Mouse (Mus musculus) induced T-regulatory cell, adult 2 months (primary cell): Measurements from ENCODE around the gene Tbc1d14.

Experiments used
- DNase-seq: peaks from one replicate; pipeline ENCODE4 v3.0.0-alpha.2; 2012; ENCODE audit warnings: low read depth

Tbc1d14 gene

DNA sequence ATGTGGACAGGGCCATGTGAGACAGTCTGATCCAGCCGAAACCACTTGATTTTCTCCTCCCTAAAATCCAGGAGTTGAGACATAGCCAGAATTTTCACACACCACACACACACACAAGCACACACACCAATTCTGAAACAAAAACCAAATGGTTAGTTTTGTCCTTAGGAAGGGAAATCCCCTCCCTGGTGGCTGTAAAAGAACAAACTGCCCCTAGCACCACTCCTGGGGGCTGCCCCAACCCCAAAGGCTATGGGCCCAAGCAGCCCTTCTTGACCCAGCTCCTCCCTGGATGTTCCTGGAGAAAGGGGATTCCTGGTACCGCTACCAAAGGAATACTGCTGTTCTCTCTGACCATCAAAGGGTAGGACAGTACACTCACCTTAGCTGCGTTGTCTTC is 16.6 kb downstream of the Tbc1d14 start:
- no peak for DNase-seq

DNA sequence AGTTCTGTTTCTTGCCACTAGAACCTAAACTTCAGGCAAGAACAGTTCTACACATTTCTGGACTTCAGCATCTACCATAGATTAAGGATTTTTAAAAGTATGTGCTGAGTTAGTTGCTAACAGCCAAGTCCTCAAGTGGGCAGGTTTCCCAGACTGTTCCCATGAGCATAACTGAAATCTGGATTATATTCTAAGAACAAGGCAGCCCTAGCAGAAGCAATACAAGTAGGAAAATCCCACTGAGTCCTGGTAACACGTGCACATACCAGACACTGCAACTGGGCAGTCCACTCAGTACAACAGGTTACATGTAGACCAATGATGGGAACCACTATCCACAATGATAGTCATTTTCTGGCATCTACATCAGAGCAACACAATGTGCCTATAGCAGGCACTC is 17.3 kb downstream of the Tbc1d14 start:
- DNase-seq: no peak

DNA sequence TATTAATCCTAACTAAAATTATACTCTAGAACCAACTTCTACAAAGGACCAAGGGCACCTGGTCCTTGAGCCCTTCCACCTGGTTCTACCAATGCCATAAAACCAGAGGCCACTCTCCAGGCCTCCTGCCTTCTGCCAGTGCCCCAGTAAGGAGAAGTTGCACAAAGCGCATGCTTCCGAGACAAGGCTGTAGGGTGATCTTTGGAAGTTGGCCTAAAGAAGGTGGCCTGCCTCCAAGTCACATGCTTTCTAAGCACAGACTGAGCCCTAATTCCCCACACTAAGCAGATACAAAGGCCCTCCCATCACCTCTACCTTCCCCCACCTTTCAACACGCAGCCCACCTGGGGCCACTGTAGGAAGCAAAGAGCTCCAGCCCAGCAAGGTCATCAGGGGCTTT is 17.8 kb downstream of the Tbc1d14 start:
- DNase-seq: no peak

GRCm38 (mm10) chr5:36574147-36574870 is 18.8 kb downstream of the Tbc1d14 start:
- peak; percentile 76 for DNase-seq

GRCm38 (mm10) chr5:36573354-36573753 is 19.7 kb downstream of the Tbc1d14 start:
- DNase-seq: no peak

DNA sequence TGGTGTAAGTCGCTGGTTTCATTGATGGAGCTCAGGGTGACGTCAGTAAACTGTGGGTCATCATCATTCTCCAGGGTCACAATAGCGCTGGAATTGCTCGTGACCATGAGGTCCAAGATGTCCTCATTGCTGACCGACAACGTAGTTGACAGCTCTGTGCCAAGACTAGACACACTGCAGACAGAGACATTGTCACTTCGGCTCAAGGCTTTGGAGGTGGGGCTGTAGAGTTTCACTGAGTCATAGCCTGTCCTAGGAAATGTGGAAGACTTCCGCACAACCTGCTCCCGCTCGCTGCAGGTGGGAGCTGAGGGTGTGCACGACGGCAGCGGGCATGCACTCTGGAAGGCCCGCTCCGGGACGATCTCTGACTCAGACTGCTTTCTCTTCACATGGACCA is 21.7 kb downstream of the Tbc1d14 start:
- no peak for DNase-seq

- DNase-seq: no peak
These were observed 22.4 kb downstream of the Tbc1d14 start for GRCm38 (mm10) chr5:36570546-36571245.

- no peak for DNase-seq
These were observed 23.0 kb downstream of the Tbc1d14 start for GRCm38 (mm10) chr5:36570098-36570497.

DNA sequence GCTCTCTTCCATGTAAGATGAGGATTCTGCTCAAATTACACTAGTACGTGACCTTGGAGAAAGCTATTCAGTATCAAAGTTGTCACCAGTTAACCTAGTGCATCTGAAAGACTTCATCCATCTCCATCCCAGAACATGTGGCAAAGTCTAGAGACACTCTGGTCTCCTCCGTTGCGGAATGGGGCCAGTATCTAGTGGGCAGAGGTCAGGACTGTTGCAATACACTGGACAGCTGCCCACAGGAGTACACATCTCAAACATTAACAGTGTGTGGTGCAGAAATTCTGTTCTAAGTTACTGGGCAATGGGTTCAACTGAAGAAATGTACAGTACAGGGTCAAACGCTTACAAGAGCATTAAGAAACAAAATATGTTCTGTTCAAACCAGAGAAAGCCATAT is 25.0 kb downstream of the Tbc1d14 start:
- no peak for DNase-seq

DNA sequence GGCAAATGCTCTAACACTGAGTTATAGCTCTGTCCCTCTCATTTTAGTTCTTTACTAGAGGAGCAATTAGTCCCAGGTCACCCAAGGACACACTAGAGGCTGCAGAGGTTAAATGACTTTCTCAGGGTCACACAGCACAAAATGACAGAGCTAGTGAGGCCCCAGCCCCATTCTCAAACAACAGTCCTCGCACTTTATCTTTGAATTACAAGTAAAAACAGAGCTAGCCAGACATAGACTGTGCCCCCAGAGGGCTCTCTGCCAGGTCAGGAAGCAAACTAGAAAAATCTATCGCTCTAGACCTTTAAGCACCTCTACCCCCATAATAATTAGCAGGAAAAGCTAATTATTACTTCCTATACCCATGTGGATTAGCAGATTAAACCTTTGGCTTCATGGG is 25.4 kb downstream of the Tbc1d14 start:
- no peak for DNase-seq

DNA sequence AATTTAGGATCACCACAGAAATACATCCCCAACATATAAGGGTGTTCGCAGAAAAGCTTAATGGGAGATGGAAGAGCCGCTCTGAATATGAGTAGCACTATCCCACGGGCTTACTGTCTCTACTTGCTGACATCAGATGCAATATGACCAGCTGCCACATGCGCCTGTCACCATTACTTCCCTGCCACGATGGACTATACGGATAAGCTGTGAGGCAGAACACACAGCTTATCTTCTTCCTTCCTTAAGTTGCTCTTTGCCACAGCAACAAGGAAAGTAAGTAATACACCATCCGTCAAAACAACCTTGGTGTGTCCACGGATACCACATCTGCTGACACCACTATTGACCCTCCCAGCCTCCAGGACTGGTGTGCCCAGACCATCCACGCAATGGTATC is 28.5 kb downstream of the Tbc1d14 start:
- DNase-seq: no peak

DNA sequence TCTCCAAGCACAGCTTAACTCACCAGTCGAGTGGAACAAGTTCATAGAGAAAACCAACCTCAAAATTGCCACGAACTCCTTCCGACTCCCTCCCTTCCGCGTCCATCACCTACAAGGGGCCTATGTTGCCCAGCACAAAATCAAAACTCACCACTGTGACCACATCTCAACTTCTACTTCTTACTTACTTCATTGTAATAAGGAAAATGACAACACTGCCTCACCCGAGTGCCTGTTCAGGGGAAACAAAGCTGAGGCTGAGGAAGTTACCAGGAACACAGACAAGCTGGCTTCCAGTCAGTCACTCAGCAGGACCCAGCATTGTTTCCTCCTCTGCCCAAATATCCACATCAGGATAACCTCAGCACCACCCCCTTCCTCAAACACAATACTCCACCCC is 29.3 kb downstream of the Tbc1d14 start:
- DNase-seq: no peak

- DNase-seq: no peak
These were observed 30.2 kb downstream of the Tbc1d14 start for GRCm38 (mm10) chr5:36562791-36563445.

- DNase-seq: peak; percentile 39
These were observed 31.6 kb downstream of the Tbc1d14 start for GRCm38 (mm10) chr5:36561509-36561908.

- DNase-seq: no peak
These were observed 32.6 kb downstream of the Tbc1d14 start for GRCm38 (mm10) chr5:36560490-36560889.

DNA sequence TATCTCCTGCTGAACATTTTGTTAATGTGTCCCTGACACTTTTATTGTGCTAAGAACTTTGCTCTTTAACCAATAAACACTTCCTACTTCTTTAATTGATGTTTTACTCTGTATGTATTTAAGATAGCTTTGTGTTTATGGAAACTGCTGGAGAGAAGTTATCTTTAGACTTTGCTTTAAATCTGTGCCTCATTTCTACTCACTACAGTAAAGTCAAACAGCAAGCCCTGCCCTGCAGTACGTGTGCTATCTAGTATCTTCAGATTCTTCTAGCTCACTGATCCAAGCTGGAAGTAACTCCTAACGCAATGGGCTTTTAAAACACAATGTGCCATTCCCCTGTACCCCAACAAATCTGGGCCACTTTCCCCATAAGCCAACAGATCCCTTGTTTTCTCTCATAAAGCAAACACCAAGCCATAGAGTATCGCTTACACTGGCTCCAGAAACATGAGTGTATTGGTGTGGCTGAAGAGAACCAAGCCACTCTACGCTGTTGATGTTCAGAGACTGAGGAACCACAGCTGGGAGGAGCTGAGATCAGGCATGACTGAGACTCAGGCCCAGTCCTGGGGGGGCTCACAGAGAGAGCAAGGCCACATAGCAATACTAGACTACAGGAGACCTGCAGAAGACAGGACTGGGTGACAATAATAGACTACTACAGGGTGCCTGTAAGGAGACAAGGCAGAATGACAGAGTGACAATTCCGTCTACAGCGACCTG is 33.4 kb downstream of the Tbc1d14 start:
- DNase-seq: no peak

DNA sequence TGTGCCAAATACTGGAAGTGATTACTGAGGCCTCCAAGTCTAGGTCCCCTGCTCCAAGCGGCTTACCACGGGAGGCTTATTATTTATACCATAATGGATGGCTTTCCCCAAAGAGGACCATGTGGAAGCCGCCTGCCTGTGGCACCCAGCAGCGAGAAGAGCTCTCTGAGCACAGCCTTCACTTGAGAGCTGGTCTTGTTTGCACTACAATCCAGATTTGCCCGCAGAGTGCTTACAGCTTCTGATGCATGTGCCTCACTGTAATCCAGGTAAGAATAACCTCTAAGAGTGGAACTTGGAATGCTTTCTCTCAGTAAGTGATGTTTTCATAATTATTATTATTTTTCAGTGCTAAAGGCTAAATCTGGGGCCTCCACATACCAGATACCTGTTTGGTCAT is 34.0 kb downstream of the Tbc1d14 start:
- DNase-seq: no peak

- no peak for DNase-seq
These were observed 34.5 kb downstream of the Tbc1d14 start for GRCm38 (mm10) chr5:36558526-36558925.

GRCm38 (mm10) chr5:36557584-36558308 is 35.3 kb downstream of the Tbc1d14 start:
- no peak for DNase-seq

DNA sequence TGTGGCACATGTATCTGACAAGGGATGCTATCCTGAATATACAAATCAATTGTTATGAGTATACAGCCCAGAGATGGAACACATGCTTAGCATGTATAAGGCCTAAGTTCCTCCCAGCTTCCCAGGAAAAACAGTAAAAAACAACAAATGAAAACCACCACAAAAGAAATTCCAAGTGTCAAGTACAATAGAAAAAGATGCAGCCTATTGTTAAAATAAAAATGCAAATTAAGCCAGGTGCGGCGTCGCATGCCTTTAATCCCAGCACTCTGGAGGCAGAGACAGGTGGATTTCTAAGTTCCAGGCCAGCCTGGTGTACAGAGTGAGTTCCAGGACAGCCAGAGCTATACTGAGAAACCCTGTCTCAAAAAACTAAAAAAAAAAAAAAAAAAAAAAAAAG is 36.2 kb downstream of the Tbc1d14 start:
- no peak for DNase-seq

GRCm38 (mm10) chr5:36556289-36556688 is 36.8 kb downstream of the Tbc1d14 start:
- no peak for DNase-seq

- no peak for DNase-seq
These were observed 38.6 kb downstream of the Tbc1d14 start for GRCm38 (mm10) chr5:36554496-36554895.
